Mouse (Mus musculus): ENCODE measurements around the gene Ssu72. TPM values are rescaled to one million over a fixed set of nuclear protein-coding genes. Genes with fewer than 3 reads are reported as not detected.

The Ssu72 gene
- total and polyA plus RNA-seq, 3 experiments, result 140 to 267 (median 170) TPM

DNA sequence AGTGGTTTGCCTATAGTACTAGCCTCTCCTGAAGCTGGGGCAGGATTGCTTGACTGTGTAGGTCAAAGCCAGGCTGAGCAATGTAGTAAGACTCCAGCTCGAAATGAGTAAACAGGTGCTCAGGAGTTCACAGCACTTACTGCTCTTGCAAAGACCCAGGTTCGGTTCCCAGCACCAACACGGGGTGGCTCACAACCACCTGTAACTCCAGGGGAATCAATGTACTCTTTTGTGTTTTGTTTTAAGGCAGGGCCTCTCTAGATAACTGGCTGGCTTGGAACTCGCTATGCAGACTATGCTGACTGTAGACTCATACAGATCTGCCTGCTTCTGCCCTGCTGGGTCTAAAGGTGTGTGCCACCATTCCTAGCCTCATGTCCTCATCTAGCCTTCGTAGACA lies 38.1 kb downstream of the Ssu72 start:
- DNase-seq (ENCODE audit: low read depth, low spot score), result no peak
- no peak overlapping the region for H3K27ac ChIP-seq (ENCODE audit: control insufficient read depth, low read depth, low read length)
- TF ChIP-seq USF2 (IDR thresholded peaks at IDR 0.05; ENCODE audit: borderline replicate concordance in 1 of 2, insufficient read depth in 1 of 2, low read depth in 1 of 2, low read length in 2 of 2) (no peak), RCOR1 (IDR thresholded peaks at IDR 0.05; ENCODE audit: low read depth, low read length) (no peak), EP300 (IDR thresholded peaks at IDR 0.05; ENCODE audit: low read depth in 1 of 2, low read length in 2 of 2) (no peak), MEF2A (IDR thresholded peaks at IDR 0.05; ENCODE audit: extremely low read depth, insufficient replicate concordance, low read depth, low read length, poor library complexity, severe bottlenecking) (no peak), CHD2 (IDR thresholded peaks at IDR 0.05; ENCODE audit: low read length) (no peak), HCFC1 (IDR thresholded peaks at IDR 0.05; ENCODE audit: low read depth, low read length) (no peak), JUND (IDR thresholded peaks at IDR 0.05; ENCODE audit: low read depth, low read length) (no peak), KAT2A (conservative IDR thresholded peaks at IDR 0.05; ENCODE audit: low read depth, low read length) (no peak), E2F4 (IDR thresholded peaks at IDR 0.05; ENCODE audit: borderline replicate concordance, low read depth, low read length) (no peak), CTCF (IDR thresholded peaks at IDR 0.05 in 2 of 3, conservative IDR thresholded peaks at IDR 0.05 in 1 of 3; ENCODE audit: control insufficient read depth in 1 of 3, insufficient read depth in 1 of 3, low read depth in 2 of 3, low read length in 3 of 3, poor library complexity in 1 of 3, severe bottlenecking in 1 of 3) (no peak), MAZ (IDR thresholded peaks at IDR 0.05; ENCODE audit: low read depth, low read length) (no peak), GABPA (IDR thresholded peaks at IDR 0.05; ENCODE audit: low read depth, low read length) (no peak)
- H3K9me3 ChIP-seq (replicated peaks; ENCODE audit: insufficient read depth, low read length), result no peaks in the 10 kb centered on the region
- no peaks in the 10 kb centered on the region for H3K27me3 ChIP-seq (ENCODE audit: control insufficient read depth in 1 of 2, insufficient read depth in 2 of 2, low read length in 2 of 2)
- no peaks in the 10 kb centered on the region for H3K4me1 ChIP-seq (ENCODE audit: control insufficient read depth in 1 of 2, insufficient read depth in 2 of 2, low read length in 2 of 2)
- no peak overlapping the region for H3K9ac ChIP-seq (ENCODE audit: control insufficient read depth, low read depth, low read length, poor library complexity, severe bottlenecking)
- no peak overlapping the region for H3K4me3 ChIP-seq (ENCODE audit: control insufficient read depth in 1 of 2, insufficient read depth in 1 of 2, low read depth in 2 of 2, low read length in 2 of 2)
- H3K36me3 ChIP-seq (ENCODE audit: control insufficient read depth in 1 of 2, insufficient read depth in 2 of 2, low read length in 2 of 2), result peaks cover 0 to 18% of the 10 kb centered on the region in 2 experiments; a peak in 2 of 4 replicates
- no peaks in the 10 kb centered on the region for H3K79me2 ChIP-seq (ENCODE audit: control insufficient read depth, insufficient read depth, low read length, poor library complexity)

DNA sequence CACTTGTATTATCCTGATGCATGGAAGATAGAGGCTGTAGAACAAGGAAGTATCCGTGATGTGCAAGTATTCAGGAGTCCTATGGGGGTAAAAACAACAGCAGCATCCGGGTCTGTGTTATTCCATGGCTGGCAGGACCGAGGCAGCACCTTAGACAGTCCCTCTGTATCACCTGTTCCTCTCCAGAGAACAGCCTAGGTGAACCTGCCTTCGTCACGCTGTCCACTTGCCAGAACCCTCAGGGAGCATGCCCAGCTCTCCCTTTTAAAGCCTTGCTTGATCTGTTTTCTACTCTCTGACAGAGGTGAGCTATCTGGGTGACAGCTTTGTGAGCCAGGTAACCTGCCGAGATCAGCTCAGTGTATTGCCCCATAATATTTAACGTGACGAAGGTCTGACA lies 39.9 kb downstream of the Ssu72 start:
- no peak for DNase-seq (ENCODE audit: low read depth, low spot score)
- no peaks in the 10 kb centered on the region for H3K4me1 ChIP-seq (ENCODE audit: control insufficient read depth in 1 of 2, insufficient read depth in 2 of 2, low read length in 2 of 2)
- H3K27ac ChIP-seq (ENCODE audit: control insufficient read depth, low read depth, low read length), result no peak overlapping the region
- H3K27me3 ChIP-seq (ENCODE audit: control insufficient read depth in 1 of 2, insufficient read depth in 2 of 2, low read length in 2 of 2), result no peaks in the 10 kb centered on the region
- no peaks in the 10 kb centered on the region for H3K9me3 ChIP-seq (replicated peaks; ENCODE audit: insufficient read depth, low read length)
- TF ChIP-seq ZMIZ1 (IDR thresholded peaks at IDR 0.05; ENCODE audit: low read depth, low read length) (no peak), ZNF384 (IDR thresholded peaks at IDR 0.05; ENCODE audit: low read depth, low read length) (no peak), USF1 (IDR thresholded peaks at IDR 0.05; ENCODE audit: low read depth, low read length) (no peak), TCF12 (IDR thresholded peaks at IDR 0.05; ENCODE audit: low read depth, low read length) (no peak), CTCF (IDR thresholded peaks at IDR 0.05 in 2 of 3, conservative IDR thresholded peaks at IDR 0.05 in 1 of 3; ENCODE audit: control insufficient read depth in 1 of 3, insufficient read depth in 1 of 3, low read depth in 2 of 3, low read length in 3 of 3, poor library complexity in 1 of 3, severe bottlenecking in 1 of 3) (no peak), E2F4 (IDR thresholded peaks at IDR 0.05; ENCODE audit: borderline replicate concordance, low read depth, low read length) (no peak), MAZ (IDR thresholded peaks at IDR 0.05; ENCODE audit: low read depth, low read length) (no peak)
- no peaks in the 10 kb centered on the region for H3K79me2 ChIP-seq (ENCODE audit: control insufficient read depth, insufficient read depth, low read length, poor library complexity)
- peaks cover 0 to 24% of the 10 kb centered on the region in 2 experiments; a peak in 2 of 4 replicates for H3K36me3 ChIP-seq (ENCODE audit: control insufficient read depth in 1 of 2, insufficient read depth in 2 of 2, low read length in 2 of 2)
- H3K9ac ChIP-seq (ENCODE audit: control insufficient read depth, low read depth, low read length, poor library complexity, severe bottlenecking), result no peak overlapping the region
- no peak overlapping the region for H3K4me3 ChIP-seq (ENCODE audit: control insufficient read depth in 1 of 2, insufficient read depth in 1 of 2, low read depth in 2 of 2, low read length in 2 of 2)

Data from MEL (cell line).